Mouse (Mus musculus) midbrain, embryonic 15.5 days (tissue): ENCODE results near the gene Trex2. TPM values are rescaled to one million over a fixed set of nuclear protein-coding genes. Genes with fewer than 3 reads are reported as not detected.
"Not testable (repeated sequence)": the region's sequence is repeated elsewhere in the genome, so short reads cannot be mapped to it uniquely, and the experiment has no call there.

Experiments used
- ATAC-seq: fragments of 200-750 bp; cut with Nextera tagmentation; replicated peaks from 2 replicates; pipeline ENCODE4 v1.8.0; 2017; ENCODE audit warnings: moderate TSS enrichment
- H3K27ac ChIP-seq: fragments of 300-500 bp; sonication (generic); 2 replicates; pipeline ENCODE4 v1.5.1; 2015; ENCODE audit warnings: mild to moderate bottlenecking, inconsistent platforms
- H3K27me3 ChIP-seq: fragments of 300-500 bp; sonication (generic); replicated peaks from 2 replicates; pipeline ENCODE4 v1.6.1; 2015; ENCODE audit warnings: inconsistent platforms
- H3K36me3 ChIP-seq: fragments of 300-500 bp; sonication (generic); replicated peaks from 2 replicates; pipeline ENCODE4 v1.6.1; 2015; ENCODE audit warnings: inconsistent platforms
- H3K4me1 ChIP-seq: fragments of 300-500 bp; sonication (generic); 2 replicates; pipeline ENCODE4 v1.6.1; 2015; ENCODE audit warnings: inconsistent platforms
- H3K4me2 ChIP-seq: fragments of 300-500 bp; sonication (generic); 2 replicates; pipeline ENCODE4 v1.6.1; 2015; ENCODE audit warnings: inconsistent platforms, mild to moderate bottlenecking, moderate library complexity
- H3K4me3 ChIP-seq: fragments of 300-500 bp; sonication (generic); 2 replicates; pipeline ENCODE4 v1.5.1; 2015; ENCODE audit warnings: mild to moderate bottlenecking, inconsistent platforms
- H3K9ac ChIP-seq: fragments of 300-500 bp; sonication (generic); 2 replicates; pipeline ENCODE4 v1.6.1; 2015; ENCODE audit warnings: mild to moderate bottlenecking, inconsistent platforms
- H3K9me3 ChIP-seq: fragments of 300-500 bp; sonication (generic); 2 replicates; pipeline ENCODE4 v1.6.1; 2016; ENCODE audit warnings: inconsistent platforms
- WGBS: fragments of 180-500 bp; shearing (Covaris S2); methylation state at CpG from one replicate; pipeline ENCODE4 v1.1.7; 2015; ENCODE audit warnings: mixed read lengths; 5-methylcytosine and 5-hydroxymethylcytosine counted together
- polyA plus RNA-seq: library from polyadenylated mRNA; unstranded; fragments of >200 nt; fragmentation: Nextera tagmentation; extraction: Ambion mirVana; gene quantifications from 2 replicates; pipeline ENCODE4 v1.2.1, GENCODE M21; 2015

The Trex2 gene
- polyA plus RNA-seq, 1 experiment from 2014 or later = not detected

DNA sequence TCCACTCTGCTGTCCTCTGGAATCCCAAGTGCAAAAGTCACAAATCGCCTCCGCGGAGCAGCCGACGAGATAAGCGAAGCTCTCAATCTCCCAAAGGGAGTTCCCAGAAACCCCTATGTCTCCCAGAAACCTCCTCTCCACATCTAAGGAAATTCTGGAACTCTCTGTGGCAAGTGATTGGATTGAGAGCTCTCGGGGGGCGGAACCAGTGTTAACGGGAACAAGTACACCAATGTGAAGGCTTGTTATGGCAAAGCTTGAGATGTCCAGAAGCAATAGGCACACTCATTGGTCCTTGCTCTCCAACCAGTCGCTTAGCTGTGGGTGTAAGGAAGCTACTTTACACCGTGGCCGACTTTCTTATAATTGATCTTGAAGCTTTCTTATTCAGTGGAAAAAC, 33.5 kb downstream of the Trex2 start:
- Histone ChIP-seq H3K9ac (no peak overlapping the region), H3K4me2 (no peak overlapping the region), H3K4me3 (no peak overlapping the region), H3K27ac (no peak overlapping the region), H3K4me1 (no peaks in the 10 kb centered on the region), H3K9me3 (no peaks in the 10 kb centered on the region), H3K27me3 (no peaks in the 10 kb centered on the region), H3K36me3 (no peaks in the 10 kb centered on the region)
- no peak for ATAC-seq
- 92% methylated on average over 12 of the region's 12 CpGs for WGBS

DNA sequence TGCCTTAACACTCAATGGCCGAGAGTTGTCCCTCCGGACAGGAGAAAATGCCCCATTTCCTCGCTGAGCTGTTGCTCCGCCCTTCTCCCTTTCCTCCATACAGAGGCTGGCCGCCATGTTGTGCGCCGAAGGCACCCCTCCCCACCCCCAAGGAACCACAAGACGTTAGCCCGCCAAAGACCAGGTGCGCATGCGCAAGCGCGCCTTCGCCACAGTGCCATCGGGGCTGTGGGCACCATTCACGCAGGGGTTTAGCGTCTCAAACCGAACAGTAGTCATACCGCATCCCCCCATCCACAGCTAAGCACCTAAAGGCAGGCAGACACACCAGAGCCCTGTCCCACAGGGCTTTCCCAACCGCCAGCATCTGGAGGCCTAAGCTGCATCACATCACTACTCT, 34.2 kb downstream of the Trex2 start:
- no peaks in the 10 kb centered on the region for H3K27me3 ChIP-seq
- no peak overlapping the region for H3K4me3 ChIP-seq
- no peak overlapping the region for H3K9ac ChIP-seq
- H3K4me2 ChIP-seq = no peak overlapping the region
- H3K27ac ChIP-seq = no peak overlapping the region
- H3K4me1 ChIP-seq = no peaks in the 10 kb centered on the region
- H3K36me3 ChIP-seq = no peaks in the 10 kb centered on the region
- 80% methylated on average over 20 of the region's 20 CpGs for WGBS
- ATAC-seq = no peak
- no peaks in the 10 kb centered on the region for H3K9me3 ChIP-seq

- not testable (repeated sequence) for ATAC-seq, H3K9ac ChIP-seq
- WGBS = 65% methylated on average over 2 of the region's 2 CpGs
These were observed 36.5 kb downstream of the Trex2 start, which contains the start of gene Gm18336 for GRCm38 (mm10) chrX:73398636-73399035. Gene Gm18336 (minus strand): TSS chrX:73398736.

GRCm38 (mm10) chrX:73396446-73396845, 38.7 kb downstream of the Trex2 start:
- Histone ChIP-seq H3K36me3 (no peaks in the 10 kb centered on the region), H3K27me3 (no peaks in the 10 kb centered on the region), H3K4me1 (no peaks in the 10 kb centered on the region), H3K27ac (no peak overlapping the region), H3K9me3 (no peaks in the 10 kb centered on the region), H3K4me2 (no peak overlapping the region), H3K9ac (no peak overlapping the region), H3K4me3 (no peak overlapping the region)
- ATAC-seq = no peak
- WGBS = 75% methylated on average over 1 of the region's 1 CpGs

More at GRCm38 (mm10) chrX:73398636-73399035, 36.5 kb downstream of the Trex2 start, which contains the start of gene Gm18336:
- H3K4me2 ChIP-seq, H3K9me3 ChIP-seq, H3K4me1 ChIP-seq, H3K4me3 ChIP-seq, H3K27ac ChIP-seq, H3K36me3 ChIP-seq, H3K27me3 ChIP-seq: not testable (repeated sequence)

DNA sequence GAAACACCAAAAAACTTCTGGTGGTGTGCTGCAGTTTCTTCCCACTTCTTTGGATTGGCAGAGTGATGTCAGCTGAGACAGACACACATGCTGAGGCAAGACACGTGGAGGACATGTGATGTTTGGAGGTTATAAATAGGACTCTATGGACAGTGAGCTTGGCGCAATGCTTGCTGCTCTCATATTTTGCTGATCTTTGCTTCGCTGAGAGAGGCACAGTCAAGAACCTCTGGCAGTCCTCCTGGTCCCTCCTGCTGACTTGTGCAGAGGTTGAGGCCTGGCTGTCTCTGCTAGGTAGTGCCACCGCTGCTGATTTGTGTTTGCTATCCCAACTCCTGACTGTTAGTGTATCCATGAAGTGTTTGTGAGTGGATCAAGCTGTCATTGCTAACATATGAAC, 43.7 kb downstream of the Trex2 start:
- WGBS = 80% methylated on average over 4 of the region's 4 CpGs
- H3K27me3 ChIP-seq = no peaks in the 10 kb centered on the region
- H3K36me3 ChIP-seq = no peaks in the 10 kb centered on the region
- ATAC-seq = no peak
- H3K27ac ChIP-seq = no peak overlapping the region
- H3K9ac ChIP-seq = no peak overlapping the region
- no peak overlapping the region for H3K4me2 ChIP-seq
- H3K4me1 ChIP-seq = no peaks in the 10 kb centered on the region
- H3K4me3 ChIP-seq = no peak overlapping the region
- no peaks in the 10 kb centered on the region for H3K9me3 ChIP-seq

GRCm38 (mm10) chrX:73384924-73385323, 50.2 kb downstream of the Trex2 start:
- Histone ChIP-seq H3K27ac (peak overlapping the region; percentile 80), H3K4me1 (no peaks in the 10 kb centered on the region), H3K9ac (no peak overlapping the region), H3K4me3 (no peak overlapping the region), H3K4me2 (0 out of 2 replicates have a peak overlapping the region, but pooled peaks have one; percentile 15), H3K36me3 (no peaks in the 10 kb centered on the region), H3K27me3 (no peaks in the 10 kb centered on the region), H3K9me3 (no peaks in the 10 kb centered on the region)
- 17% methylated on average over 1 of the region's 1 CpGs for WGBS
- ATAC-seq = peak; percentile 56; the same call in 1 of the 2 replicates

- Histone ChIP-seq H3K27me3 (no peaks in the 10 kb centered on the region), H3K4me1 (no peaks in the 10 kb centered on the region), H3K9me3 (no peaks in the 10 kb centered on the region), H3K4me2 (peak overlapping the region; percentile 15; the same call in 1 of the 2 replicates), H3K27ac (peak overlapping the region; percentile 80), H3K9ac (no peak overlapping the region), H3K36me3 (no peaks in the 10 kb centered on the region), H3K4me3 (no peak overlapping the region)
- ATAC-seq = peak; percentile 95
- WGBS = 31% methylated on average over 6 of the region's 6 CpGs
These were observed 50.7 kb downstream of the Trex2 start for GRCm38 (mm10) chrX:73384419-73384818.

Other genes starting within 250 kb of the Trex2 start
- 17.2 and 18.1 TPM in 2 replicates for gene Xlr3b, start 243.1 kb downstream of the Trex2 start, polyA plus RNA-seq
- 0.57 and 1.4 TPM in 2 replicates for gene Xlr4b, start 221.0 kb downstream of the Trex2 start, polyA plus RNA-seq
- gene F8a, start 207.1 kb downstream of the Trex2 start, polyA plus RNA-seq = 33.6 and 33.8 TPM in 2 replicates
- gene Xlr4c, start 192.2 kb downstream of the Trex2 start, polyA plus RNA-seq = 0.32 and 0.43 TPM in 2 replicates
- gene Xlr3c, start 170.0 kb downstream of the Trex2 start, polyA plus RNA-seq = 0.13 TPM in 2 replicates
- gene Xlr5a, start 142.4 kb downstream of the Trex2 start, polyA plus RNA-seq = not detected in 2 replicates
- not detected in 2 replicates for gene Xlr5c, start 142.4 kb downstream of the Trex2 start, polyA plus RNA-seq
- gene Gm45015, start 98.5 kb downstream of the Trex2 start, polyA plus RNA-seq = not detected in 2 replicates
- 10.3 and 10.5 TPM in 2 replicates for gene Zfp275, start 92.7 kb downstream of the Trex2 start, polyA plus RNA-seq
- not detected in 2 replicates for gene Gm18336, start 36.6 kb downstream of the Trex2 start, polyA plus RNA-seq
- gene Zfp92, start 24.2 kb downstream of the Trex2 start, polyA plus RNA-seq = 1.3 and 1.6 TPM in 2 replicates
- 75.5 and 76.1 TPM in 2 replicates for gene Haus7, start 23.7 kb upstream of the Trex2 start, polyA plus RNA-seq
- 22.9 and 24.3 TPM in 2 replicates for gene Bgn, start 48.3 kb upstream of the Trex2 start, polyA plus RNA-seq
- gene Atp2b3, start 67.7 kb upstream of the Trex2 start, polyA plus RNA-seq = 5.9 and 7.0 TPM in 2 replicates
- gene Dusp9, start 204.1 kb upstream of the Trex2 start, polyA plus RNA-seq = 0.43 and 0.46 TPM in 2 replicates
- gene Pnck, start 224.8 kb upstream of the Trex2 start, polyA plus RNA-seq = 179 and 188 TPM in 2 replicates
- 6.6 and 7.4 TPM in 2 replicates for gene Slc6a8, start 237.8 kb upstream of the Trex2 start, polyA plus RNA-seq